Mouse (Mus musculus) myocyte (in vitro differentiated cells): ENCODE data around the gene Dennd1a.

Source experiments
- CEBPB ChIP-seq: IDR thresholded peaks from 2 replicates; pipeline ENCODE4 v1.6.1; 2011; ENCODE audit warnings: mild to moderate bottlenecking, moderate library complexity; ENCODE audit not compliant: poor library complexity, insufficient read depth, severe bottlenecking
- MAX ChIP-seq: IDR thresholded peaks from one replicate; pipeline ENCODE4 v1.6.1; 2011; ENCODE audit warnings: low read depth, mild to moderate bottlenecking, control low read depth
- MYOG ChIP-seq, 3 experiments: IDR thresholded peaks; one replicate each; pipeline ENCODE4 v1.6.1; 2011; ENCODE audit warnings: control low read depth in 2 of 3, low read depth in 2 of 3, mild to moderate bottlenecking in 2 of 3; ENCODE audit not compliant: insufficient read length in 2 of 3, control insufficient read depth in 1 of 3, insufficient read depth in 1 of 3
- POLR2A ChIP-seq: IDR thresholded peaks from one replicate; pipeline ENCODE4 v1.6.1; 2011; ENCODE audit warnings: low read depth, mild to moderate bottlenecking, control low read depth, moderate library complexity; ENCODE audit not compliant: insufficient read length
- SRF ChIP-seq: IDR thresholded peaks from one replicate; pipeline ENCODE4 v1.6.1; 2011; ENCODE audit warnings: low read depth; ENCODE audit not compliant: control insufficient read depth, insufficient read length
- TCF3 ChIP-seq: IDR thresholded peaks from one replicate; pipeline ENCODE4 v1.6.1; 2011; ENCODE audit warnings: low read depth, control low read depth; ENCODE audit not compliant: insufficient read length
- USF1 ChIP-seq: IDR thresholded peaks from one replicate; pipeline ENCODE4 v1.6.1; 2011; ENCODE audit warnings: low read depth, mild to moderate bottlenecking, control low read depth, moderate library complexity

GRCm38 (mm10) chr2:38115000-38115399 lies 172.2 kb downstream of the Dennd1a start:
- no peak for TF ChIP-seq MYOG (IDR thresholded peaks at IDR 0.05; ENCODE audit: control insufficient read depth in 1 of 3, insufficient read depth in 1 of 3, insufficient read length in 2 of 3, low read depth in 2 of 3)
- TF ChIP-seq POLR2A: no peak
- TF ChIP-seq MAX: no peak
- no peak for TF ChIP-seq CEBPB
- TF ChIP-seq USF1: no peak
- no peak for TF ChIP-seq SRF
- TF ChIP-seq TCF3: no peak
